Mouse (Mus musculus): ENCODE results near the gene Pfkfb1. TPM values are rescaled to one million over a fixed set of nuclear protein-coding genes. Genes with fewer than 3 reads are reported as not detected.

The Pfkfb1 gene
- polyA plus RNA-seq, 1 experiment from 2014 or later: 4.1 TPM

- Histone ChIP-seq H3K36me3 (no peaks in the 10 kb centered on the region), H3K27ac (no peak overlapping the region), H3K27me3 (0 out of 2 replicates have a peak, but pooled peaks cover 6% of the 10 kb centered on the region), H3K4me1 (no peaks in the 10 kb centered on the region), H3K4me3 (no peak overlapping the region), H3K9ac (no peak overlapping the region), H3K4me2 (no peak overlapping the region), H3K9me3 (no peaks in the 10 kb centered on the region)
- ATAC-seq (ENCODE audit: insufficient number of reproducible peaks, low FRiP score, low TSS enrichment, low read depth): no peak
- WGBS: 83% methylated on average over 12 of the region's 12 CpGs
These were observed 5.4 kb downstream of the Pfkfb1 start for GRCm38 (mm10) chrX:150593266-150594035.

DNA sequence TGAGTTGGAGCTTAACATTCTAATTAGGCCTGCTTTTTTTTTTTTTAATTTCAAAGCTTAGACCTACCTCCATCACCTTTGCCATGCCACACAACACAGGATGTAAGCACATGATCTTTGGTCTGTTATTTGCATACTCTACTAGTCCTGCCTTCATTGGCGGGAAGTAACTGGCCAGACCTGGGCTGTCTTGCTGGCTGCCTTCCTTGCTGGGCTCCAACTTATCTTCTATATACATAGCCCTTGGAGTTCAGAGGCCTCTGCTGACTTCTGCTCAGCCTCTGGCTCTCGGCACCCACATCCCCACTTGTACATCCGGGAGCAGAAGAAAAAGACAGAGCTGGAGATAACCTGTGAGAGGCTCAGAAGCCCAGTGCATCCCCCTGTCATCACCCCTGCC lies 6.1 kb downstream of the Pfkfb1 start:
- 83% methylated on average over 3 of the region's 3 CpGs for WGBS
- H3K4me2 ChIP-seq: no peak overlapping the region
- ATAC-seq (ENCODE audit: insufficient number of reproducible peaks, low FRiP score, low TSS enrichment, low read depth): no peak

DNA sequence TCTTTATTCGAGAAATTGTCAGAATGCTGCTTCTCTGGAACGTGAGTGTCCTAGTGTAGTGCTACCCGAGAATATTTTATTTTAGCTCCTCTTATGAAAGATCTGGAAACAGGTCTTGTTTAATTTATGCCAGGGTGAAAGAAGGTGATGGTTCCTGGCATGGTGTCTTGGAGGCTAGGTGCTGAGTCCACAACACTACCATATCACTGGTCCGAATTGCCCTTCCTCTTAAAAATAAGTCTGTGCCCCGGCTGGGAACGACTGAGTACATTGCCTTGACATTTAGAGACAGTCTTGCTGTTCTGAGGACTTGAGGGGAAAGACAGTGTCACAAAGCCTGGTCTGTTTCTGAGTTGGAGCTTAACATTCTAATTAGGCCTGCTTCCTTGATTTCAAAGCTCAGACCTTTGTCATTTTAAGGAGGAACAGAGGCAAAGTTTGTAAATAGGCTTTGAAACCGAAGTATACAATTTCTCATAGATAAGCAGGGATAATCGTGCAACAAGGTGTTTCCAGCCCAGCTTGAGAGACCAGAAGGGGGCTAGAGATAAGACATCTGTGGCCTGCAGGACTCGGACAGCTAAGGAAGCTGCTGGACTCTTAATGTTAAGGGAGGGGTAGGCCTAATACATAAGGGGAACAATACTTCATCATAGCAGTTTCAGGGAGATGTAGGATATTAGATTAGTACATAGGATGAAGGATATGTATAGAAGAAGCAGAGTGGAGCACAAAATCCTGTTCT lies 7.2 kb downstream of the Pfkfb1 start:
- Histone ChIP-seq H3K9ac (no peak overlapping the region), H3K27me3 (0 out of 2 replicates have a peak, but pooled peaks cover 6% of the 10 kb centered on the region), H3K27ac (no peak overlapping the region), H3K4me3 (no peak overlapping the region), H3K36me3 (no peaks in the 10 kb centered on the region), H3K9me3 (no peaks in the 10 kb centered on the region), H3K4me2 (no peak overlapping the region), H3K4me1 (no peaks in the 10 kb centered on the region)
- WGBS: 86% methylated on average over 9 of the region's 9 CpGs
- ATAC-seq (ENCODE audit: insufficient number of reproducible peaks, low FRiP score, low TSS enrichment, low read depth): no peak

More for the DNA sequence above, 6.1 kb downstream of the Pfkfb1 start:
- H3K36me3 ChIP-seq: no peaks in the 10 kb centered on the region
- H3K4me1 ChIP-seq: no peaks in the 10 kb centered on the region
- 0 out of 2 replicates have a peak, but pooled peaks cover 6% of the 10 kb centered on the region for H3K27me3 ChIP-seq
- H3K9me3 ChIP-seq: no peaks in the 10 kb centered on the region
- no peak overlapping the region for H3K27ac ChIP-seq
- H3K4me3 ChIP-seq: no peak overlapping the region
- no peak overlapping the region for H3K9ac ChIP-seq

- WGBS: 84% methylated on average over 2 of the region's 2 CpGs
- Histone ChIP-seq H3K36me3 (no peaks in the 10 kb centered on the region), H3K4me3 (no peak overlapping the region), H3K27ac (no peak overlapping the region), H3K9ac (no peak overlapping the region), H3K4me1 (no peaks in the 10 kb centered on the region), H3K4me2 (no peak overlapping the region), H3K27me3 (no peaks in the 10 kb centered on the region), H3K9me3 (no peaks in the 10 kb centered on the region)
- no peak for ATAC-seq (ENCODE audit: insufficient number of reproducible peaks, low FRiP score, low TSS enrichment, low read depth)
These were observed 10.9 kb downstream of the Pfkfb1 start for GRCm38 (mm10) chrX:150598882-150599281.

- Histone ChIP-seq H3K4me1 (no peaks in the 10 kb centered on the region), H3K9ac (no peak overlapping the region), H3K9me3 (no peaks in the 10 kb centered on the region), H3K36me3 (no peaks in the 10 kb centered on the region), H3K4me2 (no peak overlapping the region), H3K27me3 (peaks cover under 1% of the 10 kb centered on the region; the same call in 1 of the 2 replicates), H3K4me3 (no peak overlapping the region), H3K27ac (no peak overlapping the region)
- no peak for ATAC-seq (ENCODE audit: insufficient number of reproducible peaks, low FRiP score, low TSS enrichment, low read depth)
- WGBS: 60% methylated on average over 1 of the region's 1 CpGs
These were observed 48.4 kb downstream of the Pfkfb1 start for GRCm38 (mm10) chrX:150636421-150636820.

- no peak for ATAC-seq (ENCODE audit: insufficient number of reproducible peaks, low FRiP score, low TSS enrichment, low read depth)
- no peaks in the 10 kb centered on the region for H3K9me3 ChIP-seq
- H3K4me2 ChIP-seq: peak overlapping the region; percentile 47
- H3K36me3 ChIP-seq: no peaks in the 10 kb centered on the region
- peak overlapping the region; percentile 51 for H3K4me3 ChIP-seq
- WGBS: 44% methylated on average over 32 of the region's 44 CpGs
- no peaks in the 10 kb centered on the region for H3K4me1 ChIP-seq
- H3K9ac ChIP-seq: peak overlapping the region; percentile 47
- H3K27me3 ChIP-seq: 0 out of 2 replicates have a peak, but pooled peaks cover 8% of the 10 kb centered on the region
- H3K27ac ChIP-seq: peak overlapping the region; percentile 72
These were observed 68.3 kb downstream of the Pfkfb1 start for GRCm38 (mm10) chrX:150656122-150656907.

- Histone ChIP-seq H3K36me3 (no peaks in the 10 kb centered on the region), H3K4me1 (no peaks in the 10 kb centered on the region), H3K9me3 (no peaks in the 10 kb centered on the region), H3K4me2 (peak within 1 kb of the TSS; percentile 47), H3K9ac (peak within 1 kb of the TSS; percentile 47), H3K27me3 (0 out of 2 replicates have a peak, but pooled peaks cover 8% of the 10 kb centered on the region), H3K27ac (peak within 1 kb of the TSS; percentile 72), H3K4me3 (peak within 1 kb of the TSS; percentile 51)
- 33% methylated on average over 37 of the region's 37 CpGs for WGBS
- peak; percentile 80 for ATAC-seq (ENCODE audit: insufficient number of reproducible peaks, low FRiP score, low TSS enrichment, low read depth)
These were observed 69.1 kb downstream of the Pfkfb1 start, which contains the start of gene Tro for GRCm38 (mm10) chrX:150656908-150657796. Gene Tro, minus strand, starts transcription at chrX:150657583.

GRCm38 (mm10) chrX:150657797-150658118 lies 69.7 kb downstream of the Pfkfb1 start:
- ATAC-seq (ENCODE audit: insufficient number of reproducible peaks, low FRiP score, low TSS enrichment, low read depth): no peak
- H3K9ac ChIP-seq: no peak overlapping the region
- H3K4me1 ChIP-seq: no peaks in the 10 kb centered on the region
- no peak overlapping the region for H3K27ac ChIP-seq
- 46% methylated on average over 3 of the region's 3 CpGs for WGBS
- peak overlapping the region; percentile 47; the same call in 1 of the 2 replicates for H3K4me2 ChIP-seq
- no peaks in the 10 kb centered on the region for H3K36me3 ChIP-seq
- peak overlapping the region; percentile 51 for H3K4me3 ChIP-seq
- 0 out of 2 replicates have a peak, but pooled peaks cover 8% of the 10 kb centered on the region for H3K27me3 ChIP-seq
- H3K9me3 ChIP-seq: no peaks in the 10 kb centered on the region

DNA sequence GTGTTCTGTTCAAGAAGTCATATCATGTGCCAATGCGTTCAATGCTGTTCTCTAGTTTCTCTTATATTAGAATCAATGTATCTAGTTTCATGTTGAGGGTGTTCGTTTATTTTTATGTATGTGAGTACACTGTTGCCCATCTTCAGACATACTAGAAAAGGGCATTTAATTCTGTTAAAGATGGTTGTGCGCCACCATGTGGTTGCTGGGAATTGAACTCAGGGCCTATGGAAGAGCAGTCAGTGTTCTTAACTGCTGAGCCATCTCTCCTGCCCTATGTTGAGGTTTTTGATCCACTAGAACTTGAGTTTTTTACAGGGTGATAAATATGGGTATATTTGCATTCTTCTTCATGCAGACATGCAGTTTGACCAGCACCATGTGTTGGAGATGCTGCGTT lies 74.8 kb downstream of the Pfkfb1 start:
- ATAC-seq (ENCODE audit: insufficient number of reproducible peaks, low FRiP score, low TSS enrichment, low read depth): no peak
- no peak overlapping the region for H3K4me2 ChIP-seq
- H3K36me3 ChIP-seq: no peaks in the 10 kb centered on the region
- H3K4me3 ChIP-seq: no peak overlapping the region
- H3K27me3 ChIP-seq: no peaks in the 10 kb centered on the region
- 33% methylated on average over 4 of the region's 4 CpGs for WGBS
- no peaks in the 10 kb centered on the region for H3K9me3 ChIP-seq
- H3K27ac ChIP-seq: no peak overlapping the region
- H3K9ac ChIP-seq: no peak overlapping the region
- H3K4me1 ChIP-seq: no peaks in the 10 kb centered on the region

DNA sequence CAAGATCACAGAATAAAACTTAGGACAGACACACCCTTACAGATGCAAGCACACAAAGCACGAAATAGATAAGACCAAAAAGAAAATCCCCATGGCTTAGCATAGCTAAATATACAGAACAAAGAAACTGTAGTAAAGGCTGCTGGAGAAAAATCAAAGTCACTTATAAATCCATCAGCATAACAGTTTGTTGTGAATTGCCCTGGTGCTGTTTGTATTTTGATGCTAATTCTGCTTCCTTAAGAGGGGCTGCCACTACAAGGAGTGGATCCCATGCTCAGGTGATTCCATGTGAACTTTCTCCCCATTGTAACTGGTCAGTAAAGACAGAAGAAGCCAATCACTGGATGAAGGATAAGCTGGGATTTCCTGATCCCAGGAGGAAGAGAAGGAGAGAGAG lies 89.5 kb downstream of the Pfkfb1 start:
- Histone ChIP-seq H3K4me2 (no peak overlapping the region), H3K9me3 (no peaks in the 10 kb centered on the region), H3K27me3 (no peaks in the 10 kb centered on the region), H3K4me1 (no peaks in the 10 kb centered on the region), H3K36me3 (no peaks in the 10 kb centered on the region), H3K9ac (no peak overlapping the region), H3K27ac (no peak overlapping the region), H3K4me3 (no peak overlapping the region)
- WGBS: 44% methylated on average over 1 of the region's 1 CpGs
- ATAC-seq (ENCODE audit: insufficient number of reproducible peaks, low FRiP score, low TSS enrichment, low read depth): no peak

All from limb, embryonic 15.5 days (tissue).